Mouse (Mus musculus) midbrain, embryonic 12.5 days (tissue): ENCODE measurements around the gene Rln3. TPM values are rescaled to one million over a fixed set of nuclear protein-coding genes. Genes with fewer than 3 reads are reported as not detected.
A peak's percentile ranks its signal among the peaks of the same experiment; 100 is the strongest.

Experiments
- ATAC-seq: fragments of 200-750 bp; cut with Nextera tagmentation; 2 replicates; pipeline ENCODE4 v1.8.0; 2017; ENCODE audit warnings: low read depth, moderate TSS enrichment, moderate library complexity; ENCODE audit not compliant: low FRiP score
- H3K27ac ChIP-seq: fragments of 300-500 bp; sonication (generic); replicated peaks from 2 replicates; pipeline ENCODE4 v1.5.1; 2016; ENCODE audit warnings: mild to moderate bottlenecking
- H3K27me3 ChIP-seq: fragments of 300-500 bp; sonication (generic); 2 replicates; pipeline ENCODE4 v1.6.1; 2016; ENCODE audit warnings: mild to moderate bottlenecking
- H3K36me3 ChIP-seq: fragments of 300-500 bp; sonication (generic); 2 replicates; pipeline ENCODE4 v1.6.1; 2016
- H3K4me1 ChIP-seq: fragments of 300-500 bp; sonication (generic); 2 replicates; pipeline ENCODE4 v1.6.1; 2016
- H3K4me2 ChIP-seq: fragments of 300-500 bp; sonication (generic); replicated peaks from 2 replicates; pipeline ENCODE4 v1.6.1; 2016; ENCODE audit warnings: mild to moderate bottlenecking, moderate library complexity
- H3K4me3 ChIP-seq: fragments of 300-500 bp; sonication (generic); 2 replicates; pipeline ENCODE4 v1.5.1; 2016; ENCODE audit warnings: mild to moderate bottlenecking
- H3K9ac ChIP-seq: fragments of 300-500 bp; sonication (generic); replicated peaks from 2 replicates; pipeline ENCODE4 v1.6.1; 2016; ENCODE audit warnings: mild to moderate bottlenecking, moderate library complexity
- H3K9me3 ChIP-seq: fragments of 300-500 bp; sonication (generic); 2 replicates; pipeline ENCODE4 v1.6.1; 2016; ENCODE audit warnings: mild to moderate bottlenecking
- WGBS: fragments of 180-500 bp; shearing (Covaris S2); methylation state at CpG from one replicate; pipeline ENCODE4 v1.1.7; 2016; 5-methylcytosine and 5-hydroxymethylcytosine counted together
- microRNA counts: library from miRNA; unstranded; fragments of <30 nt; microRNA quantifications from one replicate; lab custom pipeline; 2017
- microRNA-seq: library from miRNA; unstranded; fragments of <30 nt; microRNA quantifications from one replicate; pipeline ENCODE4, GENCODE M21; 2017
- polyA plus RNA-seq: library from polyadenylated mRNA; unstranded; fragments of >200 nt; fragmentation: Nextera tagmentation; extraction: Ambion mirVana; gene quantifications from 2 replicates; pipeline ENCODE4 v1.2.1, GENCODE M21; 2016

The Rln3 gene
- polyA plus RNA-seq, 1 experiment from 2014 or later = not detected

DNA sequence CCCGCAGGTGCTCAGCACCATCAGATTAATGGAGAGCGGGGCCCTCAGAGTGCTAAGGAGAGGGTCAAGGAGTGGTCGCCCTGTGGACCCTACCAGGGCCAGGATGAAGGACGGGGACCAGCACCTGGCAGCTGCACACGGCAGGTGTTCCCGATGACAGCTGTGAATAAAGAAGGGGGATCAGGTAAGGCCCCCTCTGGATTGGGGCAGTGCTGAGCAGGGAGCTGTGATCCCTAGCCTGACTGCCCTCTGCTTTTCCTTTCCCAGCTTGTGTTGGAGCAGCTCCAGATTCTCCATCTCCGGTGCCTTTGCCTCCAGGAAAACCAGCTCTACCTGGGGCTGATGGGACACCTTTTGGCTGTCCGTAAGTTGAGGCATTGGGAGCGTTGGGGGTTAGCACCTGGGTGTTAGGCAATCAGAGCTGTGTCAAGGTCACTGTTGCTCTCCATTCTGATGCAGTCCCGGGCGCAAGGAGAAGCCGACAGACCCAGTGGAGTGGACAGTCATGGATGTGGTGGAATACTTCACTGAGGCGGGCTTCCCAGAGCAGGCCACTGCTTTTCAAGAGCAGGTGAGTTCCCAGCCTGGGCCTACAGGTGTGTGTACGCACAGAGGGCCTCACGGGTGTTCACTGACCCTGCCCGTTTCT lies 45.6 kb downstream of the Rln3 start:
- Histone ChIP-seq H3K9ac (peak overlapping the region; percentile 75), H3K4me1 (peaks cover 45% of the 10 kb centered on the region), H3K4me3 (peak overlapping the region; percentile 86), H3K27ac (no peak overlapping the region), H3K4me2 (peak overlapping the region; percentile 86), H3K27me3 (peaks cover 46% of the 10 kb centered on the region), H3K36me3 (peaks cover 20% of the 10 kb centered on the region), H3K9me3 (no peaks in the 10 kb centered on the region)
- 73% methylated on average over 16 of the region's 16 CpGs for WGBS
- ATAC-seq = no peak

DNA sequence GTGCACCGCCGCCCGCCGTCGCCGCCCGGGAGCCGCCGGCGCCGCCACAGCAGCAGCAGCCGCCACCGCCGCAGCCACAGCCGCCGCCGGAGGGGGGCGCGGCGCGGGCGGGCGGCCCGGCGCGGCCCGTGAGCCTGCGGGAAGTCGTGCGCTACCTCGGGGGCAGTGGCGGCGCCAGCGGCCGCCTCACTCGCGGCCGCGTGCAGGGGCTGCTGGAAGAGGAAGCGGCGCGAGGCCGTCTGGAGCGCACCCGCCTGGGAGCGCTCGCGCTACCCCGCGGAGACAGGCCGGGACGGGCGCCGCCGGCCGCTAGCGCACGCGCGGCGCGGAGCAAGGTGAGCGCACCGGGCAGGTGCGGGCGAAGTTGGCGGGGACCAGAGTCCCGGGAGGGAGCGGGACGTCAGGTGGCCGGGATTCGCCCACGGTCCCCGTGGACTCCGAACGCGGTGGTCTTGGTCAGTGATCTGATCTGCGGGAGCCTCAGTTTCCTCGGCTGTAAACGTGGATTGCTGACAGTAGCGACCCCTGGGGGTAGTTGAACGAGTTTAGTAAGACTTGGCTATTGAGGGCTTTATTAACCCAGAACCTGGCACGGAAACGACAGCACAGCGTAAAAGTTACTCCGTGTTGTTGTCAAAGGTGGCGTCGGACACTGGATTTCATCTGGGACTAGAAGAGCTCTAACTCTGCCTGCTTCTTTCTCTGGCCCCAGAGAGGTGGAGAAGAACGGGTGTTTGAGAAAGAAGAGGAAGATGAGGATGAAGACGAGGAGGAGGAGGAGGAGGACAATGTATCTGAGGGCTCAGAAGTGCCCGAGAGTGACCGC lies 46.4 kb downstream of the Rln3 start:
- Histone ChIP-seq H3K4me2 (peak overlapping the region; percentile 86), H3K4me1 (peaks cover 39% of the 10 kb centered on the region), H3K4me3 (peak overlapping the region; percentile 86), H3K36me3 (peaks cover 21% of the 10 kb centered on the region), H3K27me3 (peaks cover 45% of the 10 kb centered on the region), H3K9me3 (no peaks in the 10 kb centered on the region), H3K27ac (peak overlapping the region; percentile 87), H3K9ac (peak overlapping the region; percentile 75)
- ATAC-seq = no peak
- WGBS = 1% methylated on average over 67 of the region's 92 CpGs

DNA sequence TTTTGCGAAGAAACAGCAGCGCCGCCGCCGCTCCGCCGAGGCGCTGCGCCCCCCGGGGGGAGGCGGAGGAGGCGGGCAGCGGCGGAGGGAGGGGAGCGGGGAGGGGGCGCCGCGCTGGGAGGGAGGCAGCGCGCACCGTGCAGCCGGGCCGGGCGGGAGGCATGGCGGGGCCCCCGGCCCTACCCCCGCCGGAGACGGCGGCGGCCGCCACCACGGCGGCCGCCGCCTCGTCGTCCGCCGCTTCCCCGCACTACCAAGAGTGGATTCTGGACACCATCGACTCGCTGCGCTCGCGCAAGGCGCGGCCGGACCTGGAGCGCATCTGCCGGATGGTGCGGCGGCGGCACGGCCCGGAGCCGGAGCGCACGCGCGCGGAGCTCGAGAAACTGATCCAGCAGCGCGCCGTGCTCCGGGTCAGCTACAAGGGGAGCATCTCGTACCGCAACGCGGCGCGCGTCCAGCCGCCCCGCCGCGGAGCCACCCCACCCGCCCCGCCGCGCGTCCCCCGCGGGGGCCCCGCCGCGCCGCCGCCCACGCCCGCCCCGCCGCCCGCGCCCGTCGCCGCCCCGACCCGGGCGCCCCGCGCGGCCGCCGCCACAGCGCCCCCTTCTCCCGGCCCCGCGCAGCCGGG lies 47.2 kb downstream of the Rln3 start, which contains the start of gene Samd1:
Gene Samd1 (plus strand): TSS at position 162 of the 631 bp plus-strand sequence.
- no CpG with 5 or more reads among the region's 112 CpGs for WGBS
- ATAC-seq = peak; percentile 9; the same call in 1 of the 2 replicates
- peak within 1 kb of the TSS; percentile 86 for H3K4me2 ChIP-seq
- H3K27me3 ChIP-seq = peaks cover 37% of the 10 kb centered on the region
- peak within 1 kb of the TSS; percentile 86 for H3K4me3 ChIP-seq
- peak within 1 kb of the TSS; percentile 97 for H3K27ac ChIP-seq
- H3K36me3 ChIP-seq = peaks cover 21% of the 10 kb centered on the region
- peaks cover 31% of the 10 kb centered on the region for H3K4me1 ChIP-seq
- peak within 1 kb of the TSS; percentile 87 for H3K9ac ChIP-seq
- no peaks in the 10 kb centered on the region for H3K9me3 ChIP-seq

DNA sequence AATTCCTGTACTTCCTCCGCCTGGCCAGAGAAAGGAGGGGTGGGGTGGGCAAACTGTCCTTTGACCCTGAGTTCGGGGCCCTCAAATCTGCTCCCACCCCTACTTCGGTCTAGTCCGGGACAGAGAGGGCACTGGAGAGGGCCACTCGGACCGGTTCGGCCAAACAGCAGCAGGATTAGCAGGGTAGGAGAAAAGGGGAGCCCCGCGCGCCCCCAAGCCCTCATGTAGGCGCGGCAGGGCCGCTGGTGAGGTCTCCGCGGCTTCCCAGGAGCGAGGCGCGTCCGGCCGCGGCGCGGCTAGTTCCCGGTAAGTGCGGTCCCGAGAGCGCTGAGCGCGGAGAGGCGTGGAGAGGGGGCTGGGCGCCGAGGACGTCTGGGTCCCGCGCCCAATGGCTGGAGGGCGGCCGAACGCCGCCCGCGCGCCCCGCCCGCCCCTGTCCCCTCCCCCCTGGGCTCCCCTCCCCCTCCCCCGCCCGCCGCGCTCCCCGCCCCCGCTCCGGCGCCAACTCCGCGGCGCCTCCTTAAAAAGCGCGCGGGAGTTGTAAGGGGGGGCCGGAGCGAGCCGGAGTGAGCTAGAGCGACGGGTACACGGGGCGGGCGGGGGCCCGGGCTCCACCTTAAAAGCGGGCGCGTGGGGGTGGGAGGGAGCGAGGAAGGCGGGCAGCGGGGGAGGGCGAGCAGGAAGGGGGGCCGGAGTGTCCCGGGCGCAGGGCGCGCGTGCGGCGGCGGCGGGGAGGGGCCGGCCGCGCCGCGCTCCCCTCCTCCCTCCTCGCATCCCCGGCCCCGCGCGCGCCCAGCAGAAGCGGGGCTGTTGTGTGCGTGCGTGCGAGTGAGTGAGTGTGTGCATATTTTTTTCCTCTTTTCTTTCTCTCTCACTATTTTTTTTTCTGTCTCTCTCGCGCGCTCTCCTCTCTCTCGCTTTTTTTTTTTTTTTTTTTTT lies 48.0 kb downstream of the Rln3 start:
- Histone ChIP-seq H3K4me1 (peaks cover 31% of the 10 kb centered on the region), H3K9me3 (no peaks in the 10 kb centered on the region), H3K27me3 (peaks cover 29% of the 10 kb centered on the region), H3K9ac (peak overlapping the region; percentile 87), H3K36me3 (peaks cover 29% of the 10 kb centered on the region), H3K4me2 (peak overlapping the region; percentile 65), H3K4me3 (peak overlapping the region; percentile 86), H3K27ac (peak overlapping the region; percentile 97)
- under 1% methylated on average over 54 of the region's 103 CpGs for WGBS
- peak; percentile 78 for ATAC-seq

DNA sequence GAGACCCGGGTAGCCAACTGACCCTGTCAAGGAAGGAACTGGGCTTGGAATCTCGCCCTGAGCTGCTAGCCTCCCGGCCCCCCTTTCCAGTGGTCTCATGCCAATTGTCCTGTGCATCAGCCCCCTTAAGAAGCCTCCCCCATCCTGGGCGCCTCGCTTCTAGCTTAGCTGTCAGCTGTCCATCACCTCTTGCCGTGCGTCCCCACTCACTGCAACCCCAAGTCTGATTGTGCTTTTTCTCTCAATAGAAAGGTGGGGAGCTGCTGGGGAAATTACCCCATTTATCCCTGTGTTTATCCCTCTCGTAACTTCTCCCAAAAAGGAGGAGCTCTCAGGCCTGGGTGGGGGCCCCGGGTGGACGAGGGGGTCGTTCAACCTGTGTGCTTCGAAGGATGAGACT lies 48.8 kb downstream of the Rln3 start:
- H3K4me3 ChIP-seq = peak overlapping the region; percentile 86; the same call in 1 of the 2 replicates

DNA sequence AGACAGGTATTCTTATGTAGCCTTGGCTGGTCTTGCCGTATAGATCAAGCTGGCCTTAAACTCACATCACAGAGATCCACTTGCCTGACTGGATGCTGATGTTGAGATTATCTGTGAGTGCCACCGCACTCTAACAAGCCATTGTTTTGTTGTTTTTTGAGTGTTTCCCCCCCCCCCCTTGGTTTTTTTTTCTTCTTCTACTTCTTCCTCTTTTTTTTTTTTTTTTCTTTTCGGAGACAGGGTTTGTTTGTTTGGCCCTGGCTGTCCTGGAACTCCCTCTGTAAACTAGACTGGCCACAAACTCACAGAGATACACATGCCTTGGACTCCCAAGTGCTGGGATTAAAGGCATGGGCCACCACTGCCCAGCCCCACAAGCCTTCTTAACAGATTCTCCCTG lies 50.8 kb downstream of the Rln3 start:
- Histone ChIP-seq H3K4me3 (no peak overlapping the region), H3K36me3 (peaks cover 45% of the 10 kb centered on the region), H3K9me3 (no peaks in the 10 kb centered on the region), H3K27ac (no peak overlapping the region), H3K4me1 (peaks cover 13% of the 10 kb centered on the region), H3K9ac (no peak overlapping the region), H3K27me3 (peaks cover 1% of the 10 kb centered on the region; the same call in 1 of the 2 replicates), H3K4me2 (no peak overlapping the region)
- WGBS = 97% methylated on average over 3 of the region's 3 CpGs
- ATAC-seq = no peak

More for the DNA sequence above, 48.8 kb downstream of the Rln3 start:
- Histone ChIP-seq H3K27ac (no peak overlapping the region), H3K27me3 (peaks cover 21% of the 10 kb centered on the region), H3K36me3 (peaks cover 37% of the 10 kb centered on the region), H3K4me2 (peak overlapping the region; percentile 65), H3K4me1 (peaks cover 23% of the 10 kb centered on the region), H3K9ac (no peak overlapping the region), H3K9me3 (no peaks in the 10 kb centered on the region)
- WGBS = 12% methylated on average over 12 of the region's 12 CpGs
- no peak for ATAC-seq

MicroRNAs within 50 kb of the gene (microRNA counts, 519-probe panel; counts per million panel counts)
- microRNA mmu-miR-1199 (lab: Ali Mortazavi, UCI) (not detected), microRNA mmu-miR-709 (lab: Ali Mortazavi, UCI) (not detected)

Small RNAs within 50 kb of the gene (microRNA-seq; reads per million reads assigned to microRNA genes)
- gene Mir1199 (not detected), gene Mir709 (not detected), gene Mir8111 (1.6 reads per million)

Other genes starting within 250 kb of the Rln3 start
- gene Adgrl1, start 144.9 kb downstream of the Rln3 start, polyA plus RNA-seq = 30.2 and 30.4 TPM in 2 replicates
- gene Gm10644, start 89.8 kb downstream of the Rln3 start, polyA plus RNA-seq = 0.76 and 0.88 TPM in 2 replicates
- 58.8 and 62.8 TPM in 2 replicates for gene Asf1b, start 89.5 kb downstream of the Rln3 start, polyA plus RNA-seq
- 193 and 207 TPM in 2 replicates for gene Prkaca, start 72.0 kb downstream of the Rln3 start, polyA plus RNA-seq
- gene Samd1, start 47.3 kb downstream of the Rln3 start, polyA plus RNA-seq = 7.7 and 9.7 TPM in 2 replicates
- gene 1700067K01Rik, start 43.5 kb downstream of the Rln3 start, polyA plus RNA-seq = 0.89 and 1.1 TPM in 2 replicates
- not detected in 2 replicates for gene 2210011C24Rik, start 32.8 kb downstream of the Rln3 start, polyA plus RNA-seq
- gene Palm3, start 23.5 kb downstream of the Rln3 start, polyA plus RNA-seq = 3.5 and 3.9 TPM in 2 replicates
- gene Il27ra, start 2.4 kb downstream of the Rln3 start, polyA plus RNA-seq = 0.46 and 0.52 TPM in 2 replicates
- gene Gm10643, start 20.1 kb upstream of the Rln3 start, polyA plus RNA-seq = 1.5 and 1.6 TPM in 2 replicates
- 9.3 and 10.0 TPM in 2 replicates for gene Rfx1, start 21.8 kb upstream of the Rln3 start, polyA plus RNA-seq
- gene Dcaf15, start 59.8 kb upstream of the Rln3 start, polyA plus RNA-seq = 20.5 and 22.1 TPM in 2 replicates
- gene Podnl1, start 81.0 kb upstream of the Rln3 start, polyA plus RNA-seq = 0.46 and 0.51 TPM in 2 replicates
- gene Cc2d1a, start 102.9 kb upstream of the Rln3 start, polyA plus RNA-seq = 19.0 and 19.5 TPM in 2 replicates
- gene 4930432K21Rik, start 103.0 kb upstream of the Rln3 start, polyA plus RNA-seq = 2.4 TPM in 2 replicates
- 4.5 and 8.3 TPM in 2 replicates for gene Nanos3, start 140.2 kb upstream of the Rln3 start, polyA plus RNA-seq
- 55.3 and 55.7 TPM in 2 replicates for gene Zswim4, start 192.1 kb upstream of the Rln3 start, polyA plus RNA-seq
- gene D8Ertd738e, start 204.7 kb upstream of the Rln3 start, polyA plus RNA-seq = 268 TPM in 2 replicates
- 61.0 and 63.6 TPM in 2 replicates for gene Mri1, start 212.3 kb upstream of the Rln3 start, polyA plus RNA-seq
- 24.3 and 25.1 TPM in 2 replicates for gene Ccdc130, start 225.4 kb upstream of the Rln3 start, polyA plus RNA-seq